Mouse (Mus musculus) left cerebral cortex, postnatal 25 days (tissue): ENCODE measurements around the gene A030003K21Rik. TPM values are rescaled to one million over a fixed set of nuclear protein-coding genes. Genes with fewer than 3 reads are reported as not detected.
A peak's percentile ranks its signal among the peaks of the same experiment; 100 is the strongest.
"Not testable (repeated sequence)": the region's sequence is repeated elsewhere in the genome, so short reads cannot be mapped to it uniquely, and the experiment has no call there.

ENCODE experiments used
- DNase-seq, 2 experiments: peaks; one replicate each; pipeline ENCODE4 v3.0.0; 2022; ENCODE audit warnings: low spot score in 2 of 2, mixed read lengths in 1 of 2
- intact Hi-C: fragments of 180-260 bp; cut with DNase I; formaldehyde crosslinking; loops from one replicate; pipeline ENCODE4 v1.15.1; 2025
- total RNA-seq, 2 experiments: library from RNA; stranded (reverse); gene quantifications; 2 replicates each; pipeline ENCODE4 v1.2.3; 2021

Gene A030003K21Rik
- not detected for total RNA-seq

GRCm38 (mm10) chr1:82943295-82943694 lies at the start of gene A030003K21Rik:
A030003K21Rik (minus strand) TSS chr1:82943388.
- intact Hi-C loops, DNase-seq: not testable (repeated sequence)

GRCm38 (mm10) chr1:82992093-82992492 lies 48.9 kb upstream of the A030003K21Rik start:
- intact Hi-C loops, result no loop called here
- DNase-seq, result no peak

GRCm38 (mm10) chr1:82991596-82991995 lies 48.4 kb upstream of the A030003K21Rik start:
- no peak for DNase-seq
- intact Hi-C loops, result no loop called here

GRCm38 (mm10) chr1:82991062-82991461 lies 47.9 kb upstream of the A030003K21Rik start:
- intact Hi-C loops, result no loop called here
- DNase-seq, result no peak

GRCm38 (mm10) chr1:82987530-82988198 lies 44.5 kb upstream of the A030003K21Rik start:
- DNase-seq, result peak; percentile 78 to 86
- intact Hi-C loops, result loop anchor here (2.0 to 5.0 kb wide), 3 partner anchors 150 to 435 kb away; partner anchors contain the start of gene Agfg1

- intact Hi-C loops, result loop anchor here (2.0 to 5.0 kb wide), 3 partner anchors 149 to 434 kb away; partner anchors contain the start of gene Agfg1
- peak in 1 of 2 experiments; percentile 55 for DNase-seq
Observed at GRCm38 (mm10) chr1:82986738-82987137, 43.5 kb upstream of the A030003K21Rik start.

GRCm38 (mm10) chr1:82977840-82978239 lies 34.7 kb upstream of the A030003K21Rik start:
- intact Hi-C loops, result no loop called here
- DNase-seq, result no peak

GRCm38 (mm10) chr1:82975750-82976149 lies 32.6 kb upstream of the A030003K21Rik start:
- intact Hi-C loops, result no loop called here
- DNase-seq, result no peak

GRCm38 (mm10) chr1:82974342-82974741 lies 31.2 kb upstream of the A030003K21Rik start:
- intact Hi-C loops, result no loop called here
- DNase-seq, result no peak

GRCm38 (mm10) chr1:82973901-82974300 lies 30.7 kb upstream of the A030003K21Rik start:
- DNase-seq, result no peak
- intact Hi-C loops, result no loop called here

- DNase-seq, result no peak
- intact Hi-C loops, result no loop called here
Observed at GRCm38 (mm10) chr1:82973244-82973643, 30.1 kb upstream of the A030003K21Rik start.

GRCm38 (mm10) chr1:82972046-82972445 lies 28.9 kb upstream of the A030003K21Rik start:
- DNase-seq, result no peak
- intact Hi-C loops, result no loop called here

GRCm38 (mm10) chr1:82966413-82966812 lies 23.2 kb upstream of the A030003K21Rik start:
- intact Hi-C loops, result no loop called here
- DNase-seq, result no peak

- intact Hi-C loops, result no loop called here
- DNase-seq, result no peak
Observed at GRCm38 (mm10) chr1:82959870-82960385, 16.7 kb upstream of the A030003K21Rik start, which contains the start of gene Gm47955. Gm47955 (plus strand) TSS chr1:82960286.

- DNase-seq, intact Hi-C loops: not testable (repeated sequence)
Observed at GRCm38 (mm10) chr1:82955913-82956312, 12.7 kb upstream of the A030003K21Rik start, which contains the start of gene Gm7544. Gm7544 (minus strand) TSS chr1:82956013.

- intact Hi-C loops, result no loop called here
- DNase-seq, result no peak
Observed at GRCm38 (mm10) chr1:82948601-82949000, 5.4 kb upstream of the A030003K21Rik start.

- DNase-seq, intact Hi-C loops: not testable (repeated sequence)
Observed at GRCm38 (mm10) chr1:82946029-82946428, 2.8 kb upstream of the A030003K21Rik start.

- DNase-seq, intact Hi-C loops: not testable (repeated sequence)
Observed at GRCm38 (mm10) chr1:82942505-82942904, 683 bp downstream of the A030003K21Rik start.

GRCm38 (mm10) chr1:82938666-82939065 lies 4.5 kb downstream of the A030003K21Rik start:
- DNase-seq, result no peak
- intact Hi-C loops, result no loop called here

GRCm38 (mm10) chr1:82931326-82931725 lies 11.9 kb downstream of the A030003K21Rik start, which contains the start of gene Gm6217:
Gm6217 (minus strand) TSS chr1:82931399.
- DNase-seq, intact Hi-C loops: not testable (repeated sequence)

GRCm38 (mm10) chr1:82930558-82930957 lies 12.6 kb downstream of the A030003K21Rik start:
- DNase-seq, intact Hi-C loops: not testable (repeated sequence)
